ENCODE assay signal across 17 mouse cellular contexts in the genomic region with DNA sequence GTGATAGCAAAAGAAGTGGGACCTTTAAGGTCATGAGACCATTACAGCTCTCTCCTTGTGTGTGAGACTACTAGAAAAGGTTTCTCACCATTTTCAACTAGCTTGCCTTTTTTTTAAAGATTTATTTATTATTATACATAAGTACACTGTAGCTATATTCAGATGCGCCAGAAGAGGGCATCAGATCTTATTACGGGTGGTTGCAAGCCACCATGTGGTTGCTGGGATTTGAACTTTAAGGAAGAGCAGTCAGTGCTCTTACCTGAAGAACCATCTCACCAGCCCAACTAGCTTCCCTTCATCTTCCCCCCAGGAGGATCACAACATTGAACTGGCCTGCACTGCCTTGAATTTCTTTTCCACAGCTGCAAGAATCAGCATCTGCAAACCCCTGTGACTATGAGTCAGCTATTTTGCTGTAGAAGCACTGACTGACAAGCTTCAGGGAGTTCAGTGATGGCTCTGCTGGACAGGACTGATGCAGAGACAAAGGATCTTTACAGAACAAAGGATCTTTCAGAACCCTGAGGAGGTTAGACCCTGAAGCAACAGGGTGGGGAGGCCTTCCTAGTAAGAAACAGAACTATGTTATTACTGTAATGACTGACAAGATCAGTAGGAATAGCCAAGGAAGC. TPM values are rescaled to one million over a fixed set of nuclear protein-coding genes. Genes with fewer than 3 reads are reported as not detected.
DNase-seq lines count a peak whose midpoint lies in the region; ATAC-seq and TF ChIP-seq lines count a peak whose summit lies in the region.
"Had no signal": no experiment of that assay in that cellular context is flagged by ENCODE, and none has a peak within 500 bp of the region (broad histone marks: within the 10 kb centered on the region; RNA-seq: fewer than 3 reads in every experiment).

No protein-coding gene starts in this region.

- no peak for DNase-seq in layer of hippocampus, adult 2 months (ENCODE audit: low spot score in 2 of 2)
- no peak for DNase-seq in layer of hippocampus, postnatal 36 days
- DNase-seq in 416B (ENCODE audit: low read depth), result peak; percentile 54
- DNase-seq in ES-CJ7 (ENCODE audit: low read depth, low spot score), result peak; percentile 75
- DNase-seq in gastrocnemius, postnatal 10 days, result no peak
- DNase-seq in ovary, postnatal 36 days (ENCODE audit: low spot score), result no peak
- DNase-seq: cerebellum, adult 18-20 months; cerebellum, postnatal 36 days; gastrocnemius, postnatal 14 days; kidney, postnatal 4 days; right cerebral cortex, adult 18-20 months had no signal

- peak; percentile 44 for ATAC-seq in megakaryocyte progenitor cell, adult 5-6 weeks (replicated peaks; ENCODE audit: poor library complexity)
- ATAC-seq: inflammation-experienced regulatory T-cells, adult 6 months; liver, embryonic 12.5 days; midbrain, embryonic 13.5 days had no signal

- TF ChIP-seq CTCF in layer of hippocampus, adult 2 months (conservative IDR thresholded peaks at IDR 0.05), result peak; percentile 29; the same call in 1 of the 2 replicates

- no peak overlapping the region for H3K27ac ChIP-seq in layer of hippocampus, adult 2 months
- H3K27ac ChIP-seq: forebrain, embryonic 10.5 days; liver, embryonic 12.5 days; midbrain, embryonic 13.5 days; neural tube, embryonic 12.5 days had no signal

- no peak overlapping the region for H3K4me3 ChIP-seq in layer of hippocampus, adult 2 months
- H3K4me3 ChIP-seq: forebrain, embryonic 10.5 days; liver, embryonic 12.5 days; midbrain, embryonic 13.5 days; neural tube, embryonic 12.5 days had no signal

RNA-seq across cellular contexts. Expression of a gene that starts 34.5 kb away (rescaled TPM):
- 1 to 10 TPM; 1.1 to 3.0 TPM for total RNA-seq in layer of hippocampus, adult 2 months (2021)
- 1 to 10 TPM; 1.4 to 3.2 TPM for total RNA-seq in layer of hippocampus, postnatal 36 days (2021)
- total RNA-seq in megakaryocyte progenitor cell, adult 5-6 weeks (2015), result 34.4 and 38.0 TPM in 2 replicates
- total RNA-seq in megakaryocyte progenitor cell, adult 5-6 weeks (2017), result 25.5 and 31.8 TPM in 2 replicates
- 10 to 100 TPM in 1 of 2 experiments, 1 to 10 TPM in 1; 7.2 to 12.5 TPM for total RNA-seq in gastrocnemius, postnatal 10 days (2021)

Comparison
In these comparisons a context has a peak if more than half of its experiments do, and no peak if none do; other contexts are left out.
1. DNase-seq: peak in 416B (single experiment) and ES-CJ7 (single experiment); none in layer of hippocampus, adult 2 months (0 of 2), layer of hippocampus, postnatal 36 days (0 of 2), gastrocnemius, postnatal 10 days (single experiment) and ovary, postnatal 36 days (single experiment).